8 mouse cellular contexts compared by ENCODE assay signal in the genomic region with DNA sequence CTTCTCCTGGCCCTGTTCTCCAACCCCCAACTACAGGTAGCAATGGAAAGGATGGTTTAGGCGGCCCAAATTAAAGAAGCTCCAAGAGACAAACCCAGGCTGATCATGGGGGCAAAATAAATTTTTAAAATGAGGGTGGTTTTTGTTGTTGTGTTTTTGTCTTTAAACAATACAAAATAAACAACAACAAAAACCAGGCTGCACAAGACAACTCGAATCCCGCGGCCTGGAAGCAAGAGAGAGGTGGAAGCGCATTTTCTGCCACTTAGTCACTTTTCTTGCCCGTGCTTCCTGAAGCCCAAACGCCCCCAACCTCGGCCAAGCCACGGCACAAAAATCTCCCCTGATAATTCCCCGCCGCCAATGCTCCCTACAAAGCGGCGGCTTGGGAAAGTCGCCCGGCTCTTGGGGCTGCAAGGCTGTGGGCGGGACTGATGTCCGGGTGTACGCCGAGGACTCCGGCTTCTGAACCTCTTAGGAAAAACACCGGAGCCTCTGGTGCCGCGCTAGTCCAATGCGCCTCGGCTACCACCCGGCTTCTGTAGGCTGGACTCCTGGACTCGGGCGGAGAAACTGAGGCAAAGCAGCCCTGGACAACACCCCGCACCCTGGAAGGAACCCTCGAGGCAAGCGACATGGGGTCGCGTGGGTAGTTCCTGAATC. TPM values are rescaled to one million over a fixed set of nuclear protein-coding genes. Genes with fewer than 3 reads are reported as not detected.
A peak's percentile ranks its signal among the peaks of the same experiment; 100 is the strongest.
DNase-seq lines count a peak whose midpoint lies in the region; ATAC-seq and TF ChIP-seq lines count a peak whose summit lies in the region.

No protein-coding gene starts in this region.

- no peaks in the 10 kb centered on the region for H3K9me3 ChIP-seq in kidney, embryonic 14.5 days (ENCODE audit: control insufficient read depth, low read length)
- no peaks in the 10 kb centered on the region for H3K9me3 ChIP-seq in heart, embryonic 15.5 days (replicated peaks)
- H3K9me3 ChIP-seq in lung, postnatal 0 days (ENCODE audit: low read length), result no peaks in the 10 kb centered on the region

- no peaks in the 10 kb centered on the region for H3K36me3 ChIP-seq in kidney, embryonic 14.5 days (ENCODE audit: control insufficient read depth, insufficient read depth, low read length)
- no peaks in the 10 kb centered on the region for H3K36me3 ChIP-seq in heart, embryonic 15.5 days
- no peaks in the 10 kb centered on the region for H3K36me3 ChIP-seq in lung, postnatal 0 days (ENCODE audit: insufficient read depth, low read length)
- no peaks in the 10 kb centered on the region for H3K36me3 ChIP-seq in thymus, adult 2 months (ENCODE audit: control insufficient read depth, insufficient read depth, low read length)

- TF ChIP-seq EP300 in lung, postnatal 0 days (IDR thresholded peaks at IDR 0.05), result no peak

- H3K27me3 ChIP-seq in kidney, embryonic 14.5 days (ENCODE audit: control insufficient read depth, insufficient read depth, low read length), result peaks cover 99% of the 10 kb centered on the region
- H3K27me3 ChIP-seq in heart, embryonic 15.5 days, result peaks cover 96% of the 10 kb centered on the region
- 0 out of 2 replicates have a peak, but pooled peaks cover 3% of the 10 kb centered on the region for H3K27me3 ChIP-seq in lung, postnatal 0 days (replicated peaks; ENCODE audit: insufficient read depth, low read length)
- H3K27me3 ChIP-seq in thymus, adult 2 months (ENCODE audit: control insufficient read depth, insufficient read depth, low read length), result peaks cover 7% of the 10 kb centered on the region; the same call in 1 of the 2 replicates

- H3K9ac ChIP-seq in kidney, embryonic 14.5 days (ENCODE audit: low read depth, low read length), result no peak overlapping the region
- no peak overlapping the region for H3K9ac ChIP-seq in heart, embryonic 15.5 days
- no peak overlapping the region for H3K9ac ChIP-seq in lung, postnatal 0 days (replicated peaks; ENCODE audit: low read depth)

- DNase-seq in kidney, adult 11 months, result no peak
- peak; percentile 71 for DNase-seq in cerebellum, adult 8-10 months
- DNase-seq in lung, postnatal 0 days (ENCODE audit: low spot score), result no peak
- DNase-seq in thymus, adult 2 months, result no peak
- no peak for DNase-seq in frontal cortex, postnatal 10 days (ENCODE audit: low spot score in 2 of 2)

- WGBS in kidney, embryonic 14.5 days, result 2% methylated on average over 33 of the region's 33 CpGs
- WGBS in heart, embryonic 15.5 days, result 4% methylated on average over 33 of the region's 33 CpGs
- 14% methylated on average over 32 of the region's 33 CpGs for WGBS in lung, postnatal 0 days
- WGBS in thymus, adult 2 months, result 70% methylated on average over 33 of the region's 33 CpGs

- no peak for ATAC-seq in kidney, embryonic 14.5 days (ENCODE audit: low FRiP score, low TSS enrichment)
- no peak for ATAC-seq in heart, embryonic 15.5 days (replicated peaks; ENCODE audit: insufficient number of reproducible peaks, insufficient read depth, low FRiP score, low read depth)
- ATAC-seq in lung, postnatal 0 days, result no peak
- ATAC-seq in CD4-positive, CD25-positive, alpha-beta regulatory T cell, adult 4 months, result no peak

- no peak for TF ChIP-seq CTCF in lung, postnatal 0 days (IDR thresholded peaks at IDR 0.05)
- no peak for TF ChIP-seq CTCF in thymus, adult 2 months (IDR thresholded peaks at IDR 0.05; ENCODE audit: borderline replicate concordance, control insufficient read depth, extremely low read depth, insufficient read depth, low read length, poor library complexity)

- peaks cover 8% of the 10 kb centered on the region; the same call in 1 of the 2 replicates for H3K4me1 ChIP-seq in kidney, embryonic 14.5 days (ENCODE audit: control insufficient read depth, insufficient read depth, low read length)
- H3K4me1 ChIP-seq in heart, embryonic 15.5 days (replicated peaks), result peaks cover 51% of the 10 kb centered on the region
- peaks cover 29% of the 10 kb centered on the region for H3K4me1 ChIP-seq in lung, postnatal 0 days (ENCODE audit: insufficient read depth, low read depth, low read length)
- H3K4me1 ChIP-seq in thymus, adult 2 months (replicated peaks; ENCODE audit: control insufficient read depth, insufficient read depth, low read length), result no peaks in the 10 kb centered on the region

- TF ChIP-seq POLR2A in thymus, adult 2 months (IDR thresholded peaks at IDR 0.05; ENCODE audit: control insufficient read depth, extremely low read depth, insufficient read depth, low read length, poor library complexity), result no peak

- H3K4me3 ChIP-seq in kidney, embryonic 14.5 days (ENCODE audit: low read length), result peak overlapping the region; percentile 16; the same call in 1 of the 2 replicates
- H3K4me3 ChIP-seq in heart, embryonic 15.5 days, result peak overlapping the region; percentile 28
- peak overlapping the region; percentile 8 for H3K4me3 ChIP-seq in lung, postnatal 0 days (ENCODE audit: low read depth, low read length)
- H3K4me3 ChIP-seq in thymus, adult 2 months (ENCODE audit: control insufficient read depth, insufficient read depth, low read length), result no peak overlapping the region

- no peak overlapping the region for H3K27ac ChIP-seq in kidney, embryonic 14.5 days (ENCODE audit: low read depth, low read length)
- no peak overlapping the region for H3K27ac ChIP-seq in heart, embryonic 15.5 days
- no peak overlapping the region for H3K27ac ChIP-seq in lung, postnatal 0 days (ENCODE audit: low read length)
- H3K27ac ChIP-seq in thymus, adult 2 months (ENCODE audit: control insufficient read depth, insufficient read depth, low read length), result no peak overlapping the region

- no peak overlapping the region for H3K4me2 ChIP-seq in kidney, embryonic 14.5 days (replicated peaks; ENCODE audit: low read depth, low read length)
- H3K4me2 ChIP-seq in heart, embryonic 15.5 days, result peak overlapping the region; percentile 55
- H3K4me2 ChIP-seq in lung, postnatal 0 days (replicated peaks; ENCODE audit: low read depth, low read length), result peak overlapping the region; percentile 50

RNA-seq across cellular contexts. Expression of gene Nfix, which starts 16.1 kb away (rescaled TPM):
- 9.4 and 10.9 TPM in 2 replicates for polyA plus RNA-seq in kidney, embryonic 14.5 days (2014; fragmentation: Nextera tagmentation; extraction: Ambion mirVana)
- 15.0 and 20.8 TPM in 2 replicates for polyA plus RNA-seq in heart, embryonic 15.5 days (2015; fragmentation: Nextera tagmentation; extraction: Ambion mirVana)
- 38.8 and 45.1 TPM in 2 replicates for polyA plus RNA-seq in lung, postnatal 0 days (2015; fragmentation: Nextera tagmentation; extraction: Ambion mirVana)
- 17.7 and 18.2 TPM in 2 replicates for polyA plus RNA-seq in thymus, adult 2 months (2012; rRNA removed)
- 1 to 10 TPM; 2.8 to 7.2 TPM for polyA plus RNA-seq in CD4-positive, CD25-positive, alpha-beta regulatory T cell, adult 4 months (2017; shearing (Covaris generic))

RNA-seq across cellular contexts. Expression of gene Dand5, which starts 38.6 kb away (rescaled TPM):
- polyA plus RNA-seq in kidney, embryonic 14.5 days (2014; fragmentation: Nextera tagmentation; extraction: Ambion mirVana), result 5.9 and 6.0 TPM in 2 replicates
- 5.8 and 6.4 TPM in 2 replicates for polyA plus RNA-seq in heart, embryonic 15.5 days (2015; fragmentation: Nextera tagmentation; extraction: Ambion mirVana)
- 6.2 and 6.8 TPM in 2 replicates for polyA plus RNA-seq in lung, postnatal 0 days (2015; fragmentation: Nextera tagmentation; extraction: Ambion mirVana)
- 2.2 TPM in 2 replicates for polyA plus RNA-seq in thymus, adult 2 months (2012; rRNA removed)
- polyA plus RNA-seq in CD4-positive, CD25-positive, alpha-beta regulatory T cell, adult 4 months (2017; shearing (Covaris generic)), result 1 to 10 TPM; 4.9 to 7.6 TPM

RNA-seq across cellular contexts. Expression of gene Gadd45gip1, which starts 47.3 kb away (rescaled TPM):
- polyA plus RNA-seq in kidney, embryonic 14.5 days (2014; fragmentation: Nextera tagmentation; extraction: Ambion mirVana), result 49.2 and 54.2 TPM in 2 replicates
- 45.3 and 46.5 TPM in 2 replicates for polyA plus RNA-seq in heart, embryonic 15.5 days (2015; fragmentation: Nextera tagmentation; extraction: Ambion mirVana)
- 24.4 and 24.8 TPM in 2 replicates for polyA plus RNA-seq in lung, postnatal 0 days (2015; fragmentation: Nextera tagmentation; extraction: Ambion mirVana)
- polyA plus RNA-seq in thymus, adult 2 months (2012; rRNA removed), result 52.9 and 60.6 TPM in 2 replicates
- polyA plus RNA-seq in CD4-positive, CD25-positive, alpha-beta regulatory T cell, adult 4 months (2017; shearing (Covaris generic)), result 10 to 100 TPM; 14.3 to 16.4 TPM

RNA-seq across cellular contexts. Expression of gene Rad23a, which starts 56.4 kb away (rescaled TPM):
- polyA plus RNA-seq in kidney, embryonic 14.5 days (2014; fragmentation: Nextera tagmentation; extraction: Ambion mirVana), result 124 and 125 TPM in 2 replicates
- 107 and 123 TPM in 2 replicates for polyA plus RNA-seq in heart, embryonic 15.5 days (2015; fragmentation: Nextera tagmentation; extraction: Ambion mirVana)
- polyA plus RNA-seq in lung, postnatal 0 days (2015; fragmentation: Nextera tagmentation; extraction: Ambion mirVana), result 77.9 and 85.7 TPM in 2 replicates
- polyA plus RNA-seq in thymus, adult 2 months (2012; rRNA removed), result 109 and 117 TPM in 2 replicates
- 100 to 1,000 TPM; 139 to 160 TPM for polyA plus RNA-seq in CD4-positive, CD25-positive, alpha-beta regulatory T cell, adult 4 months (2017; shearing (Covaris generic))
